Mouse (Mus musculus) embryonic fibroblast, embryonic 13.5 days (primary cell): ENCODE data around the gene Slc22a23.

Source experiments
- CTCF ChIP-seq: IDR thresholded peaks from 2 replicates; pipeline ENCODE4 v1.5.1; 2011; ENCODE audit warnings: mild to moderate bottlenecking, control low read depth, low read length, moderate library complexity, borderline replicate concordance; ENCODE audit not compliant: insufficient read depth
- POLR2A ChIP-seq: IDR thresholded peaks from 2 replicates; pipeline ENCODE4 v1.6.1; 2011; ENCODE audit warnings: low read depth, mild to moderate bottlenecking, control low read depth, low read length, moderate library complexity

GRCm38 (mm10) chr13:34370281-34370825 lies 25.4 kb upstream of the Slc22a23 start:
- no peak for TF ChIP-seq POLR2A
- no peak for TF ChIP-seq CTCF
